In the genomic region with DNA sequence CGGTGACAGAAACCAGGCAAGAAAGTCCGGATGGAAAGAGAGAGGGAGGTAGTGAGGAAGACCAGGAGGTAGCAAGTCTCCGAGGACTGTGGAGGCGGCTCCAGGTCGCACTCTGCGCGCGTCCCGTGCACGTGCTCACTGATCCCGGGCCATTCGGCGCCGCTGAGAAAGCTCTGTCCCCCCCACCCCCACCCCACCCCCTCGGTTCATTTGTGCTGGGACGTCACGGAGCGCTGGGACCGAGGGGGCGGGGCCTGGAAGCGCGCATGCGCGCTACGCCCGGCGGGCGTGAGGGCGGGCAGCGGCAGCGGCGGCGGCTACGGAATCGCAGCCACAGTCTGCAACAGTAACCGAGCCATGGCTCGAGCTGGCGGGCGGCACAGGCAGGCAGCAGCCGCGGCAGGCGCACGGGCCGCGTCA, we compare ENCODE assay signal across 8 mouse cellular contexts. TPM values are rescaled to one million over a fixed set of nuclear protein-coding genes. Genes with fewer than 3 reads are reported as not detected.
DNase-seq lines count a peak whose midpoint lies in the region; ATAC-seq and TF ChIP-seq lines count a peak whose summit lies in the region.

A gene (plus strand): TSS at position 361 of the 420 bp plus-strand sequence.

- peak; percentile 27 to 38 for DNase-seq in heart, adult 18-20 months
- no peak for DNase-seq in heart, postnatal 25 days (ENCODE audit: low spot score)
- DNase-seq in adrenal gland, adult 18-20 months (ENCODE audit: low spot score in 2 of 2): peak; percentile 42 to 53
- DNase-seq in intestine, embryonic 14.5 days (ENCODE audit: low spot score): peak; percentile 91
- peak; percentile 53 for DNase-seq in lung, postnatal 14 days
- peak; percentile 80 for DNase-seq in stomach, postnatal 0 days (ENCODE audit: low spot score)
- no peak for DNase-seq in cerebellum, adult 11 months

- no peak for TF ChIP-seq CTCF in stomach, postnatal 0 days (IDR thresholded peaks at IDR 0.05; ENCODE audit: low read depth)

- H3K27ac ChIP-seq in forebrain, embryonic 13.5 days: no peak within 1 kb of the TSS
- no peak within 1 kb of the TSS for H3K27ac ChIP-seq in intestine, embryonic 14.5 days (ENCODE audit: low read depth)
- H3K27ac ChIP-seq in stomach, postnatal 0 days (replicated peaks): no peak within 1 kb of the TSS

- H3K4me1 ChIP-seq in forebrain, embryonic 13.5 days: peaks cover 43% of the 10 kb centered on the region
- peaks cover 11% of the 10 kb centered on the region for H3K4me1 ChIP-seq in intestine, embryonic 14.5 days (replicated peaks; ENCODE audit: control insufficient read depth, insufficient read depth, low read length)
- H3K4me1 ChIP-seq in stomach, postnatal 0 days (replicated peaks; ENCODE audit: control insufficient read depth, insufficient read depth): 0 out of 2 replicates have a peak, but pooled peaks cover 2% of the 10 kb centered on the region

- TF ChIP-seq EP300 in stomach, postnatal 0 days (optimal IDR thresholded peaks at IDR 0.05): no peak

- peak; percentile 73 for ATAC-seq in forebrain, embryonic 13.5 days
- ATAC-seq in intestine, embryonic 14.5 days (replicated peaks; ENCODE audit: low FRiP score, low TSS enrichment, low read depth): peak; percentile 59
- peak; percentile 31; the same call in 1 of the 2 replicates for ATAC-seq in stomach, postnatal 0 days (ENCODE audit: low FRiP score, low TSS enrichment)

- peaks cover 100% of the 10 kb centered on the region for H3K27me3 ChIP-seq in forebrain, embryonic 13.5 days
- peaks cover 99% of the 10 kb centered on the region for H3K27me3 ChIP-seq in intestine, embryonic 14.5 days (replicated peaks; ENCODE audit: control insufficient read depth, insufficient read depth, low read length)
- peaks cover 31% of the 10 kb centered on the region for H3K27me3 ChIP-seq in stomach, postnatal 0 days (ENCODE audit: control insufficient read depth, insufficient read depth, low read length)

- peak within 1 kb of the TSS; percentile 50 for H3K4me3 ChIP-seq in forebrain, embryonic 13.5 days
- peak within 1 kb of the TSS; percentile 48 for H3K4me3 ChIP-seq in intestine, embryonic 14.5 days (ENCODE audit: low read depth, low read length)
- H3K4me3 ChIP-seq in stomach, postnatal 0 days (ENCODE audit: low read depth, low read length): peak within 1 kb of the TSS; percentile 46

- WGBS in forebrain, embryonic 13.5 days: 0% methylated on average over 45 of the region's 45 CpGs
- 1% methylated on average over 37 of the region's 45 CpGs for WGBS in intestine, embryonic 14.5 days
- under 1% methylated on average over 39 of the region's 45 CpGs for WGBS in stomach, postnatal 0 days

- peak within 1 kb of the TSS; percentile 95 for H3K4me2 ChIP-seq in forebrain, embryonic 13.5 days
- H3K4me2 ChIP-seq in intestine, embryonic 14.5 days (ENCODE audit: low read length): peak within 1 kb of the TSS; percentile 94
- peak within 1 kb of the TSS; percentile 93 for H3K4me2 ChIP-seq in stomach, postnatal 0 days (replicated peaks; ENCODE audit: low read depth)

- no peaks in the 10 kb centered on the region for H3K36me3 ChIP-seq in forebrain, embryonic 13.5 days (ENCODE audit: poor library complexity, severe bottlenecking)
- no peaks in the 10 kb centered on the region for H3K36me3 ChIP-seq in intestine, embryonic 14.5 days (ENCODE audit: control insufficient read depth, insufficient read depth, low read length)
- H3K36me3 ChIP-seq in stomach, postnatal 0 days (ENCODE audit: control insufficient read depth, insufficient read depth, low read length): no peaks in the 10 kb centered on the region

- H3K9ac ChIP-seq in forebrain, embryonic 13.5 days: peak within 1 kb of the TSS; percentile 63
- peak within 1 kb of the TSS; percentile 17 for H3K9ac ChIP-seq in intestine, embryonic 14.5 days (ENCODE audit: low read length)
- H3K9ac ChIP-seq in stomach, postnatal 0 days (ENCODE audit: low read length): peak within 1 kb of the TSS; percentile 55

- no peaks in the 10 kb centered on the region for H3K9me3 ChIP-seq in forebrain, embryonic 13.5 days (replicated peaks)
- H3K9me3 ChIP-seq in intestine, embryonic 14.5 days (ENCODE audit: control insufficient read depth, low read length): no peaks in the 10 kb centered on the region
- no peaks in the 10 kb centered on the region for H3K9me3 ChIP-seq in stomach, postnatal 0 days (ENCODE audit: control insufficient read depth, low read length)

- intact Hi-C loops in heart, postnatal 25 days (cut with DNase I): loop anchor here (10.0 kb wide), 1 partner anchor 317 kb away; no protein-coding TSS in a partner anchor

RNA-seq across cellular contexts. Expression of the gene that starts here (rescaled TPM):
- not detected for total RNA-seq in heart, adult 18-20 months (2021)
- total RNA-seq in heart, postnatal 25 days (2021): not detected
- total RNA-seq in adrenal gland, adult 18-20 months (2021): not detected
- polyA plus RNA-seq in forebrain, embryonic 13.5 days (2015; fragmentation: Nextera tagmentation; extraction: Ambion mirVana): 1.2 and 2.2 TPM in 2 replicates
- 0.47 and 2.0 TPM in 2 replicates for polyA plus RNA-seq in intestine, embryonic 14.5 days (2014; fragmentation: Nextera tagmentation; extraction: Ambion mirVana)
- 0.08 and 0.10 TPM in 2 replicates for polyA plus RNA-seq in stomach, postnatal 0 days (2015; fragmentation: Nextera tagmentation; extraction: Ambion mirVana)

Comparison
In these comparisons a context has a peak if more than half of its experiments do, and no peak if none do; other contexts are left out.
1. Peak in DNase-seq in heart, adult 18-20 months; RNA of the gene not detected or under 1 TPM.
2. Peak in DNase-seq in adrenal gland, adult 18-20 months; RNA of the gene not detected or under 1 TPM.
3. Peak in DNase-seq, ATAC-seq, H3K4me3 ChIP-seq, H3K9ac ChIP-seq and H3K4me2 ChIP-seq in stomach, postnatal 0 days; RNA of the gene not detected or under 1 TPM.
4. DNase-seq: peak in intestine, embryonic 14.5 days (single experiment) and lung, postnatal 14 days (single experiment); none in heart, postnatal 25 days (single experiment) and cerebellum, adult 11 months (single experiment).
5. Peak in every context shown above with its lines, with median percentiles within 50 percentile points of each other: ATAC-seq, H3K4me2 ChIP-seq, H3K4me3 ChIP-seq and H3K9ac ChIP-seq.